Mouse (Mus musculus): Measurements from ENCODE around the gene Ado. TPM values are rescaled to one million over a fixed set of nuclear protein-coding genes. Genes with fewer than 3 reads are reported as not detected.

Gene Ado
- 10 to 100 TPM; 19.1 to 19.6 TPM for total RNA-seq (2021)
- long read RNA-seq, experiment 1, full-length matches to known transcripts: 31 of 31 reads
- long read RNA-seq, experiment 1, partial matches to known transcripts: 0 of 31 reads
- long read RNA-seq, experiment 1, other reads (novel, unspliced or antisense): 0 of 31 reads
- long read RNA-seq, experiment 2, full-length matches to known transcripts: 12 of 12 reads
- long read RNA-seq, experiment 2, partial matches to known transcripts: 0 of 12 reads
- long read RNA-seq, experiment 2, other reads (novel, unspliced or antisense): 0 of 12 reads

- peak; percentile 86 for DNase-seq
Observed at GRCm38 (mm10) chr10:67548877-67549731, at the start of gene Ado. Gene Ado (minus strand): TSS chr10:67548955.

- DNase-seq: no peak
Observed at GRCm38 (mm10) chr10:67595278-67595677, 46.5 kb upstream of the Ado start.

GRCm38 (mm10) chr10:67585873-67586610, 37.3 kb upstream of the Ado start:
- DNase-seq: no peak

- no peak for DNase-seq
Observed at GRCm38 (mm10) chr10:67581698-67582285, 33.0 kb upstream of the Ado start.

- no peak for DNase-seq
Observed at GRCm38 (mm10) chr10:67579830-67580229, 31.1 kb upstream of the Ado start.

- no peak for DNase-seq
Observed at GRCm38 (mm10) chr10:67573310-67573709, 24.6 kb upstream of the Ado start.

GRCm38 (mm10) chr10:67571443-67571842, 22.7 kb upstream of the Ado start:
- DNase-seq: no peak

GRCm38 (mm10) chr10:67569539-67569938, 20.8 kb upstream of the Ado start:
- DNase-seq: no peak

GRCm38 (mm10) chr10:67566104-67566503, 17.3 kb upstream of the Ado start:
- DNase-seq: no peak

- DNase-seq: no peak
Observed at GRCm38 (mm10) chr10:67564509-67564908, 15.8 kb upstream of the Ado start.

GRCm38 (mm10) chr10:67561185-67561584, 12.4 kb upstream of the Ado start:
- DNase-seq: no peak

- DNase-seq: no peak
Observed at GRCm38 (mm10) chr10:67559765-67560394, 11.1 kb upstream of the Ado start.

GRCm38 (mm10) chr10:67558053-67558452, 9.3 kb upstream of the Ado start:
- DNase-seq: no peak

GRCm38 (mm10) chr10:67548261-67548854, 397 bp downstream of the Ado start:
- peak; percentile 62 for DNase-seq

GRCm38 (mm10) chr10:67547850-67548260, 900 bp downstream of the Ado start:
- peak; percentile 32 for DNase-seq

- DNase-seq: no peak
Observed at GRCm38 (mm10) chr10:67540591-67540990, 8.2 kb downstream of the Ado start.

- no peak for DNase-seq
Observed at GRCm38 (mm10) chr10:67539401-67539730, 9.4 kb downstream of the Ado start.

GRCm38 (mm10) chr10:67538585-67539400, 10.0 kb downstream of the Ado start:
- peak; percentile 24 for DNase-seq

- no peak for DNase-seq
Observed at GRCm38 (mm10) chr10:67538106-67538505, 10.6 kb downstream of the Ado start.

GRCm38 (mm10) chr10:67537151-67537994, 11.4 kb downstream of the Ado start:
- peak; percentile 93 for DNase-seq

All from gastrocnemius, postnatal 10 days (tissue).